16 mouse cellular contexts compared by ENCODE assay signal in genomic region chr19:23809236-23809635, GRCm38 (mm10). TPM values are rescaled to one million over a fixed set of nuclear protein-coding genes. Genes with fewer than 3 reads are reported as not detected.
DNase-seq lines count a peak whose midpoint lies in the region.
"Had no signal": no experiment of that assay in that cellular context is flagged by ENCODE, and none has a peak within 500 bp of the region (broad histone marks: within the 10 kb centered on the region; RNA-seq: fewer than 3 reads in every experiment).

No protein-coding gene starts in this region.

- intact Hi-C loops in heart, postnatal 36 days (cut with DNase I), result no loop called here

- peak; percentile 26 to 43 for DNase-seq in cerebellum, postnatal 10 days
- no peak for DNase-seq in cerebellum, adult 9-11 months
- DNase-seq in cerebellum, postnatal 36 days, result peak; percentile 24 to 30
- DNase-seq in cerebellum, postnatal 4 days (ENCODE audit: low spot score in 2 of 2), result no peak
- DNase-seq in heart, adult 11 months, result peak; percentile 56
- no peak for DNase-seq in heart, postnatal 36 days
- DNase-seq: adrenal gland, adult 2 months; adrenal gland, adult 8-10 months; adrenal gland, postnatal 10 days; adrenal gland, postnatal 14 days; adrenal gland, postnatal 25 days; adrenal gland, postnatal 36 days; B cell, adult 2 months; cerebellum, adult 11 months; cerebellum, adult 11-12 months; cerebellum, adult 18-20 months had no signal

RNA-seq across cellular contexts. Expression of gene Apba1, which starts 50.5 kb away (rescaled TPM):
- total RNA-seq in heart, postnatal 36 days (2021), result 1 to 10 TPM; 3.1 to 3.7 TPM

Comparison
In these comparisons a context has a peak if more than half of its experiments do, and no peak if none do; other contexts are left out.
1. DNase-seq: peak in cerebellum, postnatal 10 days (2 of 2), cerebellum, postnatal 36 days (2 of 2) and heart, adult 11 months (single experiment); none in cerebellum, adult 9-11 months (single experiment), cerebellum, postnatal 4 days (0 of 2) and heart, postnatal 36 days (0 of 2).